9 mouse cellular contexts compared by ENCODE assay signal in the genomic region with DNA sequence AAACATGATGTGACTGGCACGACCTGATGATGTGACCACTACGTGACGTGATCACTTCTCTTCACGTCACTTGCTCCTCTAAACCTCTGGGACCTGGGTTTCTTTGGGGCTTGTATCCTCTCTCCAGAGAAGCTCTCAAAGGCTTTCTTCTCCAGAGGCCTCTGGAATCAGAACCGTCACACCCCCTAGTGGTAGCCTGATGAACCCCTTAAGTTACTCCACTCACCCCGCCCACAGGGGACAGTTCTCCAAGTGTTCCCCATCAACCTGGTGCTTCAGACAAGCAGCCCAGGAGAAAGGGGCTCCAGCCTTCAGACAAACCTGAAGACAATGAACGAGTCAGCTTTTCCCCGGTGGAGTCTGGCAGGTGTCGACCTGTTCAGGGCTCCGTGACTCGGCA.
DNase-seq lines count a peak whose midpoint lies in the region; ATAC-seq lines count a peak whose summit lies in the region.
"Had no signal": no experiment of that assay in that cellular context is flagged by ENCODE, and none has a peak within 500 bp of the region (broad histone marks: within the 10 kb centered on the region; RNA-seq: fewer than 3 reads in every experiment).

No protein-coding gene starts in this region.

- H3K27ac ChIP-seq in liver, embryonic 12.5 days = no peak overlapping the region
- no peak overlapping the region for H3K27ac ChIP-seq in limb, embryonic 11.5 days (replicated peaks; ENCODE audit: low read depth, low read length)
- H3K27ac ChIP-seq: stomach, embryonic 15.5 days had no signal

- H3K4me3 ChIP-seq in liver, embryonic 12.5 days = no peak overlapping the region
- no peak overlapping the region for H3K4me3 ChIP-seq in limb, embryonic 11.5 days (ENCODE audit: low read depth, low read length)
- H3K4me3 ChIP-seq: stomach, embryonic 15.5 days had no signal

- H3K4me1 ChIP-seq in liver, embryonic 12.5 days = no peaks in the 10 kb centered on the region
- no peaks in the 10 kb centered on the region for H3K4me1 ChIP-seq in limb, embryonic 11.5 days (ENCODE audit: control insufficient read depth, insufficient read depth, low read length)

- H3K36me3 ChIP-seq in liver, embryonic 12.5 days = no peaks in the 10 kb centered on the region
- H3K36me3 ChIP-seq in limb, embryonic 11.5 days (ENCODE audit: control insufficient read depth, insufficient read depth, low read length) = no peaks in the 10 kb centered on the region
- H3K36me3 ChIP-seq: stomach, embryonic 15.5 days had no signal

- H3K9me3 ChIP-seq in liver, embryonic 12.5 days (replicated peaks) = no peaks in the 10 kb centered on the region
- H3K9me3 ChIP-seq in limb, embryonic 11.5 days (ENCODE audit: control insufficient read depth, low read length) = no peaks in the 10 kb centered on the region
- H3K9me3 ChIP-seq: stomach, embryonic 15.5 days had no signal

- no peak overlapping the region for H3K9ac ChIP-seq in liver, embryonic 12.5 days
- H3K9ac ChIP-seq in limb, embryonic 11.5 days (ENCODE audit: low read length) = no peak overlapping the region
- H3K9ac ChIP-seq: stomach, embryonic 15.5 days had no signal

- ATAC-seq in liver, embryonic 12.5 days = no peak
- 0 out of 2 replicates have a peak, but pooled peaks have one; percentile 51 for ATAC-seq in limb, embryonic 11.5 days (ENCODE audit: insufficient number of reproducible peaks, low FRiP score, low TSS enrichment, low read depth)
- no peak for ATAC-seq in CD4-positive, CD25-positive, alpha-beta regulatory T cell, adult 4 months

- no peaks in the 10 kb centered on the region for H3K27me3 ChIP-seq in liver, embryonic 12.5 days (replicated peaks)
- H3K27me3 ChIP-seq in limb, embryonic 11.5 days (ENCODE audit: control insufficient read depth, insufficient read depth, low read length) = no peaks in the 10 kb centered on the region
- H3K27me3 ChIP-seq: stomach, embryonic 15.5 days had no signal

- 61% methylated on average over 11 of the region's 11 CpGs for WGBS in liver, embryonic 12.5 days (ENCODE audit: insufficient replicate concordance)
- WGBS in limb, embryonic 11.5 days = 70% methylated on average over 11 of the region's 11 CpGs

- H3K4me2 ChIP-seq in liver, embryonic 12.5 days = no peak overlapping the region
- no peak overlapping the region for H3K4me2 ChIP-seq in limb, embryonic 11.5 days (ENCODE audit: low read depth, severe bottlenecking)
- H3K4me2 ChIP-seq: stomach, embryonic 15.5 days had no signal

- DNase-seq in liver = peak; percentile 37
- DNase-seq in ZHBTc4 (ENCODE audit: low read depth, low spot score) = peak; percentile 76
- DNase-seq in cerebellum, adult 8-10 months = peak; percentile 24
- DNase-seq in gastrocnemius, postnatal 4 days (ENCODE audit: low spot score in 2 of 2) = peak; percentile 32 to 61
- DNase-seq in limb, embryonic 11.5 days (ENCODE audit: low spot score) = peak; percentile 54
- DNase-seq in right cerebral cortex, postnatal 14 days = peak; percentile 72

Comparison
In these comparisons a context has a peak if more than half of its experiments do, and no peak if none do; other contexts are left out.
1. DNase-seq: peak in every context shown above with its lines; median percentile 76 in ZHBTc4; 72 in right cerebral cortex, postnatal 14 days; 54 in limb, embryonic 11.5 days; 46 in gastrocnemius, postnatal 4 days; 37 in liver; 24 in cerebellum, adult 8-10 months.